Mouse (Mus musculus): ENCODE measurements around the gene Mylip.

- TF ChIP-seq EP300 (IDR thresholded peaks at IDR 0.05; ENCODE audit: low read length) (no peak), JUND (conservative IDR thresholded peaks at IDR 0.05; ENCODE audit: low read depth, low read length) (no peak), NELFE (IDR thresholded peaks at IDR 0.05; ENCODE audit: low read depth, low read length) (no peak), CTCF (conservative IDR thresholded peaks at IDR 0.05 in 1 of 2, IDR thresholded peaks at IDR 0.05 in 1 of 2; ENCODE audit: low read depth in 2 of 2, low read length in 2 of 2) (no peak), ELF1 (IDR thresholded peaks at IDR 0.05; ENCODE audit: low read depth, low read length) (no peak), USF1 (IDR thresholded peaks at IDR 0.05; ENCODE audit: low read depth, low read length) (no peak), RCOR1 (conservative IDR thresholded peaks at IDR 0.05; ENCODE audit: low read depth, low read length) (no peak), MAX (IDR thresholded peaks at IDR 0.05; ENCODE audit: low read length) (no peak), POLR2A (IDR thresholded peaks at IDR 0.05; ENCODE audit: low read depth, low read length) (no peak), SMC3 (IDR thresholded peaks at IDR 0.05; ENCODE audit: low read depth, low read length) (no peak), USF2 (conservative IDR thresholded peaks at IDR 0.05; ENCODE audit: low read depth, low read length) (no peak), ZC3H11A (IDR thresholded peaks at IDR 0.05; ENCODE audit: low read depth, low read length) (no peak), ETS1 (conservative IDR thresholded peaks at IDR 0.05; ENCODE audit: low read depth, low read length) (no peak)
Measured at GRCm38 (mm10) chr13:45343966-45344365, 45.6 kb upstream of the Mylip start.

Data from CH12.LX (cell line).